Mouse (Mus musculus) CH12F3 (cell line): ENCODE results near the gene Cyp2u1.
"Not testable (repeated sequence)": the region's sequence is repeated elsewhere in the genome, so short reads cannot be mapped to it uniquely, and the experiment has no call there.

Experiments used
- in situ Hi-C: fragments of 300-500 bp; cut with MboI; formaldehyde crosslinking; loops from 2 replicates; pipeline ENCODE4 v1.14.3; 2020; ENCODE audit warnings: low sequenced_read_pairs

Cyp2u1 gene

DNA sequence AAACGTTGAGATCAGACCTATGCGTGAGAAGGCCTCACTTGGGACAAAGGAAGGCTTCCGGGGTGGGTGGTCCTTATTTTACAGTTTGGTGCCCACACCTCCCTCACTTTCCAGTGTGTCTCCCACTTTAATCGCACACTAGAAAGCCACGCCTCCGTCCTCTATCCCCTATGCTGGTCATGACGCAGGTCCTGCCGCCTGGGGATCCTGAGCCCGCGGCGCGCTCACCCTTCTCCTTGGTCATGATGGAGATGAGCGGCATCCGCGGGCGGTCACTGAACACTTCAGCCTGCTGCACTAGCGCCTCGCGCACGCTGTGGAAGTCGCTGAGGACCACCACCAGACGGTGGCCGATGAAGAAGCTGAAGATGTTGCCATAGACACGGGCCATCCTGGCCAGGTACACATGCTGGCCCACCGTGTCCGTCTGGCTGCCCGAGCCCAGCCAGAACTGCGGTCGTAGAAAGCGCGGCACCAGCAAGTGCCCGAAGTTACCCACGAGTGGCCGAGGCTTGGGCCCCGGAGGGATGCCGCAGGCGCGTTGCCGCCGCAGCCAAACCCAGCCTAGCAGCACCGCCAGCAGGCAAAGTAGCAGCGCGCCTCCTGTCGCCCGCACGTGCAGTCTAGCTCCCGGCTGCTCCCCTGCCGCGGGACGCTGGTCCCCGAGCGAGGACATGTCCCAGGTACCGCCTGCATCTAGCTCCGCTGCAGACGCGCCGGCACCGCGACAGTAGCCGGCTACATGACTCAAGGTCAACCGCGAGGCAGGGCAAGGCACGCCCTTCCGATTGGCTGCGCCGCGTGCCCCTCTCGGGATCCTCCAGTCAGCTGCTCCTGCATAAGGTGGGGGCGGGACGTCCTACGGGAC lies at the start of gene Cyp2u1:
Gene Cyp2u1 (minus strand): TSS at position 776 of the 868 bp plus-strand sequence.
- in situ Hi-C loops = no loop called here

DNA sequence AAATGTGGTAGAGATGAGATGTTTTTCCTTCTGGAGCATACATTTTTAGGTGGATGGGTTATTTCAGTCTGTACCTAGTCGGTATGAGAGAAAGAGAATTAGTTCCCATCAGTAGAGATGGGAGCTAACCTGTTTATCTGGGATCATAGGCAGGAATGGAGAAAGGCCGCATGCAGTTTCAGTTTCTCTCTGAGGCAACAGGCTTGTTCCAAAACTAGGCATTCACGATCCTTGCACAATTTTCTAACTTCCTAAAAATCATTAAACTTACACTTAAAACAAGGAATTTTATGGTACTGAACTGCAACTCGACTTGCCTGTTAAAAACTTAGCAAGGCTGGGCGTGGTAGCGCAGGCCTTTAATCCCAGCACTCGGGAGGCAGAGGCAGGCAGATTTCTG lies 47.5 kb upstream of the Cyp2u1 start:
- in situ Hi-C loops = no loop called here

DNA sequence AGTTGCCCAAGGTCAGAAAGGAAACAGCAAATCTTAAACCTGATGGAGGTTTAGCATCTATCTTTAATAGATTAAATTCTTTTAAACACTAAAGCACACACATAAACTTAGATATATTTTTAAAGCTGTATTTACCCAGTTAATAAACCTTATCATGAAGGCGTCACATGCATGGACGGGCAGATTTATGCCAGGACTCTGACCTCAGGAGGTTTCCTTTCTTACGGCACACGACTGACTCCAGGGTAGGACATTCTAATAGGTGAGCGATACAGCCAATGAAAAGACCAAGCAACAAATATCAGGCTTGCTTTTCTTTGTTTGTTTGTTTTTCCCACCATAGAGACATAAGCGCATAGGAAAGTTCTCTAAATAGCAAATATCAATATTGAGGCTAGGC lies 46.0 kb upstream of the Cyp2u1 start:
- in situ Hi-C loops = no loop called here

DNA sequence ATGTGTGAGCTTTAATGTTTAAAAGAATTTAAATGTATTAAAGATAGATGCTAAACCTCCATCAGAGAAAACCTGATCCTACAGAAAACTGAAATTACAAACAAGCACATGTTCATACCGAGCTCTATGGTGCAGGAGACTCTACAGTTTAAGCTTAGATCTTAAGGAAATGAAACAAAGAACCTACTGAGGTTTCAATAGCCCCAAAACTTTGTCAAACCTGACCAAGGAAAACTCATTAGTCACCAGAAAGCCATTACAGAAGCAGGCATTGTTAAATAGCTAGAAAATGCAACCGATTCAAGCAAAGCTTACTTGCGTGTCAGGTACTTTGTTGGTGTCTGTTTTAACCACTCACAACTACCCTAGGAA lies 45.5 kb upstream of the Cyp2u1 start:
- in situ Hi-C loops = no loop called here

DNA sequence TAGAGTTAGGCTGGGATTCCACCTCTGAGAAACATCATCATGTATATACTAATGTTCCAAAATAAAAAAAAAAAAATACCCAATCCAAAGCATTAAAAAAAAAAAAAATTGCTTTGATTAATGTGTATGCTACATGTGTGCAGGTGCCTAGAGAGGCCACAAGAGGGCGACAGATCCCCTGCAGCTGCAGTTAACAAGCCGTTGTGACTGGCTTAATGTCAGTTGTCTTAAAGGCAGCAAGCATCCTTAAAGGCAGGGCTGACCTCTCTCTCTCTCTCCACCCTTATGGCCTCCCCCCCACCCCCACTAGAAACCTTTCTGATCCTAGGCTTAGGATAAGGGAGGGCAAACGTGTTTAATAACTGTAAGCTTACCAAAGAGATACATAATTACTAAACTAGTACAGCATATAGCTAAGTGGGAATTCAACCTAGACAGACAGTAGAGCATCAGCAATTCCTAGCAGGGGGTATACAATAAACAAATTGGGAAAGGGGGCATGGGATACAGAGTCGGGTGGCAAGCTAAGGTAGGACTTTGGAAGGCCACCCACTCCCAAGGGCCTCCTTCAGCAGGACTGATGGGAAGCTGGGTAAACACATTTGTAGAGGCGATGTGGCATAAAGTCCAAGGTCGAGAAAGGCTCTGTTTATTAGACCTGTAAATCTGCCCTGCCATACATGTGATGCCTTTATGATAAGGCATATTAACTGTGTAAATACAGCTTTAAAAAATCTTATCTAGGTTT lies 45.0 kb upstream of the Cyp2u1 start:
- in situ Hi-C loops = no loop called here

DNA sequence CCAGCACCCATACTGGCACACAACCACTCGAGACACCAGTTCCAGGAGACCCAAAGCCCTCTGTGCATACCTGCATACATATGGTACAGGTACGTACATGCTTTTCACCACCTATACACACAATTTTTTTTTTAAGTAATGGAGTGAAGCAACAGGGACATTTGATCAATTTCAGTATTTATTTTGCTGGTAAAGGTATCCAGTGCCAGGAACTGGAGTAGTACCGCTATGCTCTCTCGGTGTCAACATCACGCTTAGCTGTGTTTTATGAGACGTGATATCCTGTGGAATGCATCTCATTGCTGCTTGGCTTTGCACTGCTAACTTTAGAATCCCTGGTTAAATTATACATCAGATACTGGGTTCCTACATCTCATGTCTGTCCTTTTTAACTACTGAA lies 42.9 kb upstream of the Cyp2u1 start:
- in situ Hi-C loops = no loop called here

DNA sequence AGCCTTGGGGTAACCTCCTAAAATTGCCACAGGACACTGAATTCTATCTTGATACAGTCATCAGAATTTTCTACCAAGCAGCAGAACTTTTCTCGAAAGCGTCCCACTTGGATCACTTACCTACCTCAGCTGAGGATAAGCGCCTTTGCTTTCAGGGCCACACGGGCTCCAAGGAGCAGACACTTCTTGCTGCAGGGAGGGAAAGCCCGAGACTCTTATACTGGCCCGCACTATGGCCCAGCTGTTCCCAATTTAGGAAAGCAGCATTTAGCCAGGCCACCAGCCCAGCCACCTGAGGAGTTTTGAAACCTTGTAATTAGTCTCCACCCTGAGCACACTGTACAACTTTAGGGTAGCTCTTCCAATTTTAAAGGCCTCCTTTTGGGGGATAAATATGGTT lies 40.3 kb upstream of the Cyp2u1 start:
- in situ Hi-C loops = no loop called here

DNA sequence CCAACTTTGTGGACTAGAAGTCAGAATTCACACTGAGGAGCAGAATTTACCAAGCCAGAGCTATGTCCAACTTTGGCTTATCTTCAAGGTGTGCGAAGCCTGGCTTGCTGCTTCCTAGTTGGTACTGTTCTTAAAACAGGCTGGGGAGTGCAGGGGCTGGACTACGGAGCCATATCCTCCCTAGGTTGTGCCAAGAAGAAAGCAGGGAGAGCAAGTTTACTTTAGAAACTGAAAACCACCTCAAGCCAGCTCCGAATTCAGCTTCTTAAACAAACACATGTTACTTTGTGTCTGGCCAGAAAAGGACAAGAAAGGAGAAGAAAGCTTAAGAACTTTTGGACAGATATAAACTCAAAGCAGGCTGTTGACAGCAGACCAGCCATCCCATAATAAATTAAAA lies 37.9 kb upstream of the Cyp2u1 start:
- in situ Hi-C loops = no loop called here

DNA sequence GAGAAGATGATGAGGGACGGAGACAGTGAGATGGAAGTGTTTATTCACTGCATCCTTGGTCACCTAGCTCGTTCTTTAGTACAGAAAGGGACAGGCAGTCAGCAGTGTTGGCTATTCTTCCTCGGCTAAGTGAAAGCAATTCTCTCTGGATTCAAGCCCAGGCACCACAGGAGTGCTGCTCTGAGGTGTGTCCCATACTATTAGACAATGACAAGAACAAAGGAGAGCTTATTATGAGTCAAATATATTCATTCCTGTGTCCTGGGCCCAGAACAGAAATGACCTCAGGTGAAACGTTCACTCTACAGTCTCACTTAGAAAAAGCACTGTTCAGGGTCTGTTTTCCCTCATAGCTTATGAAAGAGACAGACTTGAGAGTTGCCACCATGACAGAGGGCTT lies 36.3 kb upstream of the Cyp2u1 start:
- in situ Hi-C loops = no loop called here

DNA sequence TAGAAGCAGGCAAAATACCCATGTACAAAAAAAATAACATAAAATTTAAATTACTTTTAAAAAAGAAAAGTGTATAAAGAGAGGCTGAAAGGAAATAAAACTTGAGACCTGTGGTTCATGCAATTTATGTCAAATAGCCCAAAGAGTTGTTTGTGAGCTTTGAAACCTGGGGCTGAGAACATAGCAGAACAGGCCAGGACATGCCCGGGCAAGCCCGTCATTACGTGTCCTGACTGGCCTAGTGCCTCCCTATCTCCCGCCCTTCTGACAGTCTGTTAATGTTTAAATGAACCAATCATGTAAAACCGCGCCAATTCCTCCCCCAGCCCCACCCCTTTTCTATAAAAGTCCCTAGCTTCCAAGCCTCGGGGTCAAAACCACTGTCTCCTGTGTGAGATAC lies 34.7 kb upstream of the Cyp2u1 start:
- in situ Hi-C loops = not testable (repeated sequence)

DNA sequence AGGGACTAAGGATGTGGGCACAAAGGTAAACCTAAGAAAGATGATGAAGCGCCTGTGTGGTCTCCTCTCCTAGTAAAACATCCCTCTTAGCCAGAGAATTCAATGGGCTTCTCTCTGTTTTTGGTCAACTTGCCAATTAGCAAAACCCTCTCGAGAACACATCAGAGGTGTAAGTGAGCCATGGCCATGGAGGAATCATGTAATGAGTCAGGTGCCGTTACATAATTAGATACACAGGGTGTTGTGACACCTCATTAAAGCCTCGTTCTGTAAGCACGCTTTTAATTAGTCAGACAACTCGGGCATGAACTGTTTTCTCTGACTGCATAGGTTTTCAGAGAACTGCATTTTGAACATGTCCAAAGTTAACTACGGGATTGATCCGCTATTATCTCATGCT lies 33.6 kb upstream of the Cyp2u1 start:
- in situ Hi-C loops = no loop called here

DNA sequence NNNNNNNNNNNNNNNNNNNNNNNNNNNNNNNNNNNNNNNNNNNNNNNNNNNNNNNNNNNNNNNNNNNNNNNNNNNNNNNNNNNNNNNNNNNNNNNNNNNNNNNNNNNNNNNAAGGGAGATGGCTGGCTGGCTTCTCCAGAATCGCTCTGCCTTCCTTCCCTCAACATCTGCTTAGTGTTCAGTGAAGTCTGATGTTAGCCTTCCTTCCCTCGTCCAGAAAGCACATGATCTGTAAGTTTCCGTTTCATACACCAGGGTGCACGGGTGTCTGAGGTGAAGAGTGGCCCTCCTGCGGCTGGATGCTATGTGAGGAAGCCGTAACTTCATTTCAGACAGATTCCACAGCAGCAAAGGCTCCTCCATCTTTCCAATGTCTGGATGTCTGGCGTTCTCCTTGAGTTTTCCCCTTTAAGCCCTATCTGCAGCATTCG lies 32.1 kb upstream of the Cyp2u1 start:
- in situ Hi-C loops = no loop called here

DNA sequence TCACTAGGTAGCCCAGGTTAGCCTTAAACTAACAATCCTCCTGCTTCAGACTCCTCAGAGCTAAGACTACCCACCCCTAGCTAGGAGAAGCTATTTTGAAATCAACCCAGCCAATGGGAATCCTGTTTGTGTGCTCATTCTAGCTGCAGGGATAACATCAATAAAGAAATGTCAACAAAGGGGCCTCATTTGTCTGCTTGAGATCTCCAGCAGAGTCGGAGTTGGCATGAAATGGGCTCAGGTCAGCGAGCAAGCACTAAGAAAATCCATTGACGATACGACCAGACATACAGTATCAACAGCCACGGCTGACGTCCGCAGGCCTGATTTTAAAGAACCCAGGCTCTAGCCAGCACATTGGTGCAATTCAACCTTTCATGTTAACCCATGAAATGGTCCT lies 24.2 kb upstream of the Cyp2u1 start:
- in situ Hi-C loops = no loop called here

DNA sequence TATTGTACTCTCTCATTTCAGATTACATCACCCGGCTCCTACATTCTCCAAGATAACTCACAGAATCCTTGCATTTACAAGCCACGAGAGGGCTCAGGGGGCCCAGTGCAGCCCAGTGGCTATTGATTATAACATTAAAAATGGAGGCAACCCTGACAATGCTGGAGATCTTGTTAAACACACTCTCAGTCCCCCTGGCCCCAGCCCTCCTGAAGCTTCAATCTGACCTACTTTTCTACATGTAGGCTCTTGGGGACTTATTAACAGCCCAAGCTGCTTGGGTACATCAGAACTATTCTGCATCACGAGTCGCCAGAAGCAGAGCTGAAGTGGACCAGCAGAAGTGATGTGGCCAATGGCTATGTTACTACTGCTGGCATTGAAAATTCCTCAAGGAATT lies 23.6 kb upstream of the Cyp2u1 start:
- in situ Hi-C loops = no loop called here

DNA sequence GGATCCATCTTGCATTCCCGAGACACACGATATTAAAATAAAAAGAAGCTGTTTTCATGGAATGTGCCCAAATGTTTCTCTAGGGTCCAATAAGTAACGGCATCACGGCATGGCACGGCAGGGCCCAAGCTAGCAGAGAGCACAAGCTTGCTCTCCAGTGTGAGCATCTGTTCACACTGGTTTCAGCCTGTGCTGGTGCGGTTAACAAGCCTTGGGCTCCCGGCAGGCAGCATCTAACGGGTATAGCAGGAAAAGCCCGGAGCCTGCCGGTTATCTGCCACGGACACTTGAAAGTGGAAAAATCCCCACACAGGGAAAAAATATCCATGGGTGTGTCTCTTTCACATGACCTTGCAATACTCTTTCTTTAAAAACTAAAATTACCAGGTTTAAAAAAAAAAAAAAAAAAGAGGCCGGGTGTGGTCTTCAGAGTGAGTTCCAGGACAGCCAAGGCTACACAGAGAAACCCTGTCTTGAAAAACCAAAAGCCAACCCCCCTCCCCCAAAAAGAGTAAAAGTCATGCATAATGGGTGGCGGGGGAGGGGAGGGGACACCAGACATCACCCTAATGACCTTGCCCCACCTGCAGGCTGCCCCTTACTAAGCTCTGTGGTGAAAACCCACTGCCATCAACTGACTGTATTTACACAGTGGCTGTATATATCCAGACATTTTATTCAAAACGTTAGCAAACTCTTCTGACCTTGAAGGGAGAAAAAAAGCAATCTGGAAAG lies 19.2 kb upstream of the Cyp2u1 start:
- in situ Hi-C loops = no loop called here

DNA sequence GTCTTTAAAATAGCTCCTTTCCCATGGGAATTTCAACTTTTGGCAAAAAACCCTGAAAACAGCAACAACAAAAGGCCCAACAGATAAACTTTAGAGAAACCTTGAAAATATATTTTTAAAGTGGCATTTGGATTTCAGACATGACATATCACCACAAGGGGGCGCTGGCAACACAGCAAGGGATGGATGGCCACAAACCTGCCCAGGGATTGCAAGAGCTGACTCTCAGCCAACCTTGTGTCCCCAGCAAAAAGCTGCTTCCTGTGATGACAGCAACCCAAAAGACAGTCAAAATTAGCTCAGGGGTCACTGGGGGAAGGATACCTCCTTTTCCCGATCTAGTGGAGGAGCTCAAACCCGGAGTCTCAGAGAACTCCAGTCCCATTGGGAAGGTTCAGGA lies 17.2 kb upstream of the Cyp2u1 start:
- in situ Hi-C loops = no loop called here

DNA sequence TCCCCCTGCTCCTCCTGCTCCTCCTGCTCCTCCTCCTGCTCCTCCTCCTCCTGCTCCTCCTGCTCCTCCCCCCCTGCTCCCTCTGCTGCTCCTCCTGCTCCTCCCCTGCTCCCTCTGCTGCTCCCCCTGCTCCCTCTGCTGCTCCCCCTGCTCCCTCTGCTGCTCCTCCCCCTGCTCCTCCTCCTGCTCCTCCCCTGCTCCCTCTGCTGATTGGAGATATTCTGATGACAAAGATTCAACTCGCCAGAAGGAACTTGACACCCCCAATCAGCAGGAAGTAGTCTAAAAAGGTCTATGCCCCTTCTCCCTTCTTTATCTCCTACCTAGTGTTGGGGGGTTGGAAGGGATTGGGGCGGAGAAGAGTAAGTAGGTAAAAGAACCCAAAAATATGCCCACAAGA lies 15.2 kb upstream of the Cyp2u1 start:
- in situ Hi-C loops = no loop called here

DNA sequence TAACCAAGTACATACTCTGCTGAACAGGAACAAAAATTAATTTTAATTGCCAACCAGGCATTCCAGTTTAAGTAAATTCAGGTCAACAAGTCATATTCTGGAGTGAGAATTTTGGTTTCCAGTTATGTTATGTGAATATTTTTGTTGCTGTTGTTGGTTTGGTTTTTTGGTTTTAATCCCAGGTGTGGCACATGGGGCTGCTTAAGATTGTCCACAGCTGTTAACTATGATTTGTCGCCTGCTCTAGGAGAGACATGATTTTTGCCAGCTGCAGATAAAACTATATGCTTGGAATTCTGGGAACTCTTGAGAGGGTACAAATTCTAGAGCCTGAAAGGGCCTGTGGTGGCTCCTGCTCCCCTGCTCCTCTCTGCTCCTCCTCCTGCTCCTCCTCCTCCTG lies 14.1 kb upstream of the Cyp2u1 start:
- in situ Hi-C loops = no loop called here

DNA sequence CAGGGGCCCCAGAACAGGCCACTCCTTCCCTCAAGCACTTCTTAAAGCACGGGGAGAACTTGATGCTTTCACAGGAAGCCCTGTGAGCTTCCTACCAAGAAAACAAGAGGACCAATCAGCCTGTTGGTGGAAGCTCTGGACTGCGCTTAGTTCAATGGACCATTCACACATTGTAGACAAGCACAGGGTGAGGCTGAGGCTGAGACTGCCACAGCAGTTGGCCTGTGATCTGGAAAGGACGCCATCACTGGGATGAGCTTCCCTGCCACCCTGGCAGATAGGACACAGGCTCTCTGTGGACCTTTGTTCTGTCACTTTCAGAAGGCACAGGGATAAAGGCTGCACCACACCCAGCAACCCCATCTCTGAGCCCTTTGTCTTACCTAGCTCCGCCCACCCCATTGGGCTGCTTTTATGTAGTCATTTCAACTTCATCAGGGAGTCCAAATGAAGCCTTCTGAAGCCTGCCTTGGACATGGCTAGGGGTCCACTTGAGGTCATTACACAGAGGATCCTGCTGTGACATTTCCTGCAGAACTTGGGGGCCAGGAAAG lies 13.0 kb upstream of the Cyp2u1 start:
- in situ Hi-C loops = no loop called here

DNA sequence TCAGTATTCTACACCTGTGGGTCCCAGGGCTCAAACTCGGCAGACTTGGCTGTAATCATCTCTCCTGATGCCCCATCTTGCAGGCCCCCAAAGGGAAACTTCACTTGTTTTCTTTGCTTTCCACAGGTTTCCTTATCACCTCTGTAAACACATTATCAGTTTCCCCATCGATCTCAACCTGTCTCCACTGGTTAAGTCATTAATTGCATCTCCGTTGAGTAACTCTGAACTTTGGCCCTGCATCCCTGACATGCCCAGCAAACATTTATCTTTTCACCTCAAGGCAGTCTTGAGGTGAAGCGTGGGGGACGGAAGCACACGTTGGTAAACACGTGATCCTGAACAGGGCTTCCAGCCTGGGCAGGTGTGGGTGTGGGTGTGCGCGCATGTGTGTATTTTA lies 9.3 kb upstream of the Cyp2u1 start:
- in situ Hi-C loops = no loop called here

DNA sequence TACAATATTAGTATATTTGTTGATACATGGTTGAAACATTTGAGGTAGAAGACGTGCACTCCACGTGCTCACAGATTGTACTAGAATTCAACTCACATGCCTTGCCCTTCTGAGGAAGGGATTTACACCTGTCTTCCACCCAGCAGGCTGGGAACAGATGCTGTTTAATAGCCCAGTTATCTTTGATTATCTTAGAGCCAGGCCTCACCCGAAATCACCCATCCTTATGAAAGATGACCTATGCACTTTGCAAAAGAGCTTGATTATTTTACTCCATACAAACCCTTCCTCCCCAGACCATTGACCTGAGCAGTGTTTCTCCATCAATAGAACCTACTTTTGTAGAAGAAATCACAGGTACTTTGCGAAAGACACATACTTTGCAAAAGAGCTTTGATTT lies 7.5 kb upstream of the Cyp2u1 start:
- in situ Hi-C loops = no loop called here
